Mouse (Mus musculus) limb, embryonic 12.5 days (tissue): ENCODE results near the gene Orc6. TPM values are rescaled to one million over a fixed set of nuclear protein-coding genes. Genes with fewer than 3 reads are reported as not detected.

Experiments used
- ATAC-seq: fragments of 200-750 bp; cut with Nextera tagmentation; 2 replicates; pipeline ENCODE4 v1.8.0; 2017; ENCODE audit warnings: low read depth, moderate TSS enrichment; ENCODE audit not compliant: insufficient number of reproducible peaks, insufficient read depth, low FRiP score, low TSS enrichment
- H3K27ac ChIP-seq: fragments of 300-500 bp; sonication (generic); 2 replicates; pipeline ENCODE4 v1.5.1; 2016; ENCODE audit warnings: mild to moderate bottlenecking, moderate library complexity
- H3K27me3 ChIP-seq: fragments of 300-500 bp; sonication (generic); 2 replicates; pipeline ENCODE4 v1.6.1; 2016; ENCODE audit warnings: mild to moderate bottlenecking, moderate library complexity
- H3K36me3 ChIP-seq: fragments of 300-500 bp; sonication (generic); 2 replicates; pipeline ENCODE4 v1.6.1; 2016; ENCODE audit warnings: mild to moderate bottlenecking, moderate library complexity
- H3K4me1 ChIP-seq: fragments of 300-500 bp; sonication (generic); replicated peaks from 2 replicates; pipeline ENCODE4 v1.6.1; 2016
- H3K4me2 ChIP-seq: fragments of 300-500 bp; sonication (generic); 2 replicates; pipeline ENCODE4 v1.6.1; 2016; ENCODE audit warnings: mild to moderate bottlenecking, moderate library complexity
- H3K4me3 ChIP-seq: fragments of 300-500 bp; sonication (generic); replicated peaks from 2 replicates; pipeline ENCODE4 v1.5.1; 2016; ENCODE audit warnings: mild to moderate bottlenecking
- H3K9ac ChIP-seq: fragments of 300-500 bp; sonication (generic); replicated peaks from 2 replicates; pipeline ENCODE4 v1.6.1; 2016; ENCODE audit warnings: mild to moderate bottlenecking, moderate library complexity
- H3K9me3 ChIP-seq: fragments of 300-500 bp; sonication (generic); 2 replicates; pipeline ENCODE4 v1.6.1; 2016; ENCODE audit warnings: mild to moderate bottlenecking, moderate library complexity
- WGBS: fragments of 180-500 bp; shearing (Covaris S2); methylation state at CpG from one replicate; pipeline ENCODE4 v1.1.7; 2016; 5-methylcytosine and 5-hydroxymethylcytosine counted together
- polyA plus RNA-seq: library from polyadenylated mRNA; unstranded; fragments of >200 nt; fragmentation: Nextera tagmentation; extraction: Ambion mirVana; gene quantifications from 2 replicates; pipeline ENCODE4 v1.2.1, GENCODE M21; 2016

The Orc6 gene
- polyA plus RNA-seq, 1 experiment from 2014 or later = 132 TPM

DNA sequence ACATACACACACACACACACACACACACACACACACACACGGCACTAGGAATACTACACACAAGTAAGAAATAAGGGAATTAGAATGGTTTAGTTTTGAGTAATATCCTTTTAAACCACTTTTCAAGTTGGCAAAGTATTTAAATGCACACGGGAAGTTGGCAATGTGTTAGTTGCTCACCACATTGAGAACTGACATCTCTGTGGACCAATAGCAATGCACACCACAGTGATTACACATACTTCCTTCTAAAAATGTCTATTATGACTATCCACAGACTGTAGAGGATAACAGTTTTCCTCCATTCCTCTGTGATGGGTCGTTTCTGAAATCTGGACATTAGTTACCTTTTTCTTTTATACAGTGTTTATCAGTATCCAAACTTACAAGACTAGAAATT is 23.7 kb downstream of the Orc6 start:
- H3K4me3 ChIP-seq = no peak overlapping the region
- 87% methylated on average over 3 of the region's 3 CpGs for WGBS
- peaks cover 6% of the 10 kb centered on the region; the same call in 1 of the 2 replicates for H3K9me3 ChIP-seq
- H3K36me3 ChIP-seq = no peaks in the 10 kb centered on the region
- H3K9ac ChIP-seq = no peak overlapping the region
- H3K27me3 ChIP-seq = no peaks in the 10 kb centered on the region
- H3K4me2 ChIP-seq = no peak overlapping the region
- H3K27ac ChIP-seq = no peak overlapping the region
- no peak for ATAC-seq
- H3K4me1 ChIP-seq = no peaks in the 10 kb centered on the region

DNA sequence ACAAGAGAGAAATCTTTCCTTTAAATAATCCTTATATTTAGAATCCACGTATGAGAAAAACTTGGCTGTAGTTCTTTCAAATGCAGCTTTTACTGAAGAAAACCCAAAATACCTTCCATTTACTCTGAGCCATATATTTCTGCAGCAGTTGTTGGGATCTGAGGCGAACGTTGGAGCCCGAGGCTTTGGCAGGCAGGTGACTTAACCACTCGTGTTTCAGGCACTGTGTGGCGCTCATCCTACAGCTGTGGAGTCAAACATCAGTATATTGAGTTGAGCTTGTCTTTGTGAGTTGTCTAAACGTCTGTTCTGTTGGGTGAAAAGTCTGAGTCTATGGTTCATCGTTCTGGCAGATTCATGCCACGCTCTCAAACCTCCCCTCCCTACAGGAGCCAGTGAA is 27.6 kb downstream of the Orc6 start:
- no peak overlapping the region for H3K4me2 ChIP-seq
- H3K9me3 ChIP-seq = no peaks in the 10 kb centered on the region
- H3K36me3 ChIP-seq = no peaks in the 10 kb centered on the region
- no peaks in the 10 kb centered on the region for H3K27me3 ChIP-seq
- WGBS = 83% methylated on average over 9 of the region's 9 CpGs
- no peak overlapping the region for H3K4me3 ChIP-seq
- no peak for ATAC-seq
- H3K27ac ChIP-seq = no peak overlapping the region
- H3K4me1 ChIP-seq = no peaks in the 10 kb centered on the region
- H3K9ac ChIP-seq = no peak overlapping the region

DNA sequence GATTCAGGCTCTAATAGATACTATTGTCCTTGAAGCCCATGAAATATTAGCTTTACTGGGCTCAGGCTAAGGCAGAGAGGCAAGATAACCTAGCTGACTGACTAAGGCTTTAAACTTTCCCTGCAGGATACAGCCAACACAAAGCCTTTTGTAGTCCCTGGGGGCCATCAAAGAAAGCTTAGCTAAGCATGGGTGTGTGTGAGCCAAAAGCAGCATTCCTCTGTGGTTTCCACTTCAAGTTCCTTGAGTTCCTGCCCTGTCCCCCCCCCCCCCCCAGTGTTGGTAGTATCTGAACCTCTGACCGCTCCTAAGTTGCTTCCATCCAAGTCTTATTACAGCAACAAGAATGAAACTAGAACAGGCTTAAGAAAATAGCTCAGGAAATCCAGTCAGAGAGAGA is 30.1 kb downstream of the Orc6 start:
- no peaks in the 10 kb centered on the region for H3K9me3 ChIP-seq
- ATAC-seq = no peak
- no peak overlapping the region for H3K27ac ChIP-seq
- no peak overlapping the region for H3K4me2 ChIP-seq
- H3K27me3 ChIP-seq = no peaks in the 10 kb centered on the region
- 86% methylated on average over 1 of the region's 1 CpGs for WGBS
- H3K4me1 ChIP-seq = no peaks in the 10 kb centered on the region
- H3K4me3 ChIP-seq = no peak overlapping the region
- no peaks in the 10 kb centered on the region for H3K36me3 ChIP-seq
- H3K9ac ChIP-seq = no peak overlapping the region

DNA sequence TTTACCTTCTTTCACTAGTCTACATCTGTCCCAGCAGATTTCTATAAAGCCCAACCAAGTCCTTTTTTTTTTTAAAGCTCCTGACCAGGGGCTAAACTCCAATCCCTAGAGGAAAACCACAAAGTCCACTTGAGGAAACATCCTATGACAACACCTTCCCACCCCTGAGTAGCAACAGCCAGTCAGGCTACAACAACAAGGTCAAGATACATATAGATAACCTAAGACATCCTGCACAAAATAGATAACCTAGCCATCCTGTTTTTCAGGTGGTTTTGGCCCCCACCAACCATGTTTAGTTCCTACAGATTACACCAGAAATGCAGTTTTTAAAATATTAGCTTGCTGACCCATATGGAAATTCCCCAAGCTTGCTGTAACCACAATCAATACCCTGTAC is 35.7 kb downstream of the Orc6 start:
- no peaks in the 10 kb centered on the region for H3K27me3 ChIP-seq
- H3K4me3 ChIP-seq = no peak overlapping the region
- ATAC-seq = no peak
- H3K9ac ChIP-seq = no peak overlapping the region
- no peaks in the 10 kb centered on the region for H3K4me1 ChIP-seq
- no peak overlapping the region for H3K4me2 ChIP-seq
- no peaks in the 10 kb centered on the region for H3K36me3 ChIP-seq
- H3K27ac ChIP-seq = no peak overlapping the region
- H3K9me3 ChIP-seq = no peaks in the 10 kb centered on the region

DNA sequence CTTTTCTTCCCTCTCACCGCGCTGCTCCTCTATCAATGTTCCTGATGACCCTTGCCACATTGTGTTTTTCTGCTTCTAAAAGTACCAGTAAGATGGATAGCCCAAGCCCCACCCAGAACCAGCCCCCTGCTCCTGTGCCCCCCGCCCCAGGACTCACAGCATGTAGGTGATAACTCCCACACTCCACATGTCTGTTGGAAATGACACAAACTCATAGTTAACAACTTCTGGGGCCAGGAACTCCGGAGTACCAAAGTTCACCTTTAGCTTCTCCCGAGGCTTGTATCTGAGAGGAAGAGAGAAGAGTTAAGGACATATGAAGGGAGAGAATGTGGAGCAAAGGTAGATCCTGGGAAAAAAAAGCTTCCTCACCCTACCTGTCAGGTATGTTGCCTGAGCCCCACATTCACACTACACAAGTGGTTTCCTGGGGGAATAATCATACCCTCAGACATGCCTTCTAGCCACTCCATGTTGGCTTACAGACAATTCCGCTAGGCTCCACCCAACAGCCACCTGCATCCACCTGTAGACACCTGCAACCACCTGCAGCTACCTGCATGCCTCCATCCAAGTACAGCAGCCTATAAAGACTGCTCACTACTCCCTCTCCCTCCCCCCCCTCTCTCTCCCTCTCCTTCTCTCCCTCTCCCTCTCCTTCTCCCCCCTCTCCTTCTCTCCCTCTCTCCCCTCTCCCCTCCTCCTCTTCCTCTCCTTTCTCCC is 36.9 kb downstream of the Orc6 start:
- Histone ChIP-seq H3K9ac (no peak overlapping the region), H3K4me3 (no peak overlapping the region), H3K9me3 (no peaks in the 10 kb centered on the region), H3K27me3 (no peaks in the 10 kb centered on the region), H3K36me3 (no peaks in the 10 kb centered on the region), H3K4me2 (no peak overlapping the region), H3K27ac (no peak overlapping the region), H3K4me1 (no peaks in the 10 kb centered on the region)
- ATAC-seq = no peak
- WGBS = 66% methylated on average over 6 of the region's 6 CpGs

DNA sequence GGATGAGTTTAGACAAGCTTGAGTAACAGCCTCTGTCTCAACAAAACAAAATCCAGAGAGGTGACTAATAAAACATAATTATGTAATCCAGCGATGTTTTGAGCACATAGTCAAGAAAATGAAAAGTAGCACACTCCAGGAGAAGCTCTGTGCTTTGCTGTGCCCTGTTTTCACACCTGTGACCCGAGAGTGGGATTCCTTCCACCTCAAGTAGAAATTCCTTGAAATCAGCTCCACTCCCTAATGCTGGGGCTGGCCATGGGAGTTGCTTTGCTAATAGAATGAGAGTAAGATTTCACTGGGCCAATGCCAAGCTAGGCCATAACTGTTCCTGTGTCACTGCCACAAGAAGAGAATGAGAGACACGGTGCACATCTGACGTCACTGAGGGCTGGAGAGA is 38.2 kb downstream of the Orc6 start:
- no peak overlapping the region for H3K27ac ChIP-seq
- no peak overlapping the region for H3K4me2 ChIP-seq
- no peak for ATAC-seq
- H3K4me1 ChIP-seq = no peaks in the 10 kb centered on the region
- no peak overlapping the region for H3K9ac ChIP-seq
- H3K4me3 ChIP-seq = no peak overlapping the region
- no peaks in the 10 kb centered on the region for H3K27me3 ChIP-seq
- no peaks in the 10 kb centered on the region for H3K9me3 ChIP-seq
- WGBS = 65% methylated on average over 4 of the region's 4 CpGs
- H3K36me3 ChIP-seq = no peaks in the 10 kb centered on the region

DNA sequence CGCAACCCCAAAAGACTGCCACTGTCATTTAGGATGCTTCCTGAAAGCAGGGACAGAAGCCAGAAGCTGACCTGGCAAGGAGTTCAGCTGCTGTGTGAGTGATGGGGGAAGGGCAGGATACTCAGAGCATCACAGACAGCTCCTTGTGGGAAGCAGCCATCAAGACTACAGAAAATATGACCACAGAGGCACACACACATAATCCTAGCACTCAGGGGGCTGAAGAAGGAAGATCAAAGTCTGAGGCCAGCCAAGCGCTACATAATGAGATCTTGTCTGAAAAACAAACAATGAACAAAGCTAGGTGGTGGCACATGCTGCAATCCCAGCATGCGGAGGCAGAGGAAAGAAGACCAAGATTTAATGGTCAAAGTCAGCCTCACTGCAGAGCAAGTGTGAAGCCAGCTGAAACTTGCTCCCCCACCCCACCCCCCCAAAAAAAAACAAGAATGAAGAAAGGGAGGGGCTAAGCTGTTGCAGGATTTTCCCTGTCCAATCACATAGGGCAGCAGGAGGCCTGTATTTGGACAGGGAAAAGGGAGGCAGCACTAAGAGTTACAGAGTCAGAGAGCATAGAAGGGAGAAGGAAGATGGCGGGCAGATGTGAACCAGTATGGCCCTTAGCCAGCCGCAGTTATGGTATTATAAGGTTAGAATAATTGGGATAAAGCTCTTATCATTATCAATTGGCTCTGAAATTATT is 40.6 kb downstream of the Orc6 start:
- Histone ChIP-seq H3K27ac (no peak overlapping the region), H3K4me2 (no peak overlapping the region), H3K9me3 (no peaks in the 10 kb centered on the region), H3K9ac (no peak overlapping the region), H3K4me1 (no peaks in the 10 kb centered on the region), H3K27me3 (no peaks in the 10 kb centered on the region), H3K36me3 (no peaks in the 10 kb centered on the region), H3K4me3 (no peak overlapping the region)
- 72% methylated on average over 5 of the region's 5 CpGs for WGBS
- ATAC-seq = no peak

DNA sequence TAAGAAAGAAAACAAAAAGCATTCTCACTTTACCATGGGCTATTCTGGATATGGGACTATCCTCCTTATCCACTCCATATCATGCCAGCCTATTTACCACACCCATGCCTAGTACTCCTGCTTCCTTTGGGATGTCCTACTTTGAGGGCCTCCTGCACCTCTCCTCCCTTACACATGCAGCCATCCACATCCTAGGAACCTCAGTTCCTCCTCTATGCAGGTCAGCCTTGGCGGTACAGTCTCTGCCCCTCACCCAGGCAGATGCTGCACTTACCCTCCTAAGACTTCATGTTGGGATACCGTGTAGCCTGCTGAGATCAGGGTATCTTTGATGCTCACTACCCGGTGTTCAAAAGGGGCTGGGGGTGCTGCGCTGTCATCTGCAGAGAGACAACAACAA is 53.9 kb downstream of the Orc6 start:
- no peaks in the 10 kb centered on the region for H3K36me3 ChIP-seq
- H3K4me2 ChIP-seq = no peak overlapping the region
- no peak overlapping the region for H3K9ac ChIP-seq
- ATAC-seq = no peak
- H3K27me3 ChIP-seq = no peaks in the 10 kb centered on the region
- H3K4me3 ChIP-seq = no peak overlapping the region
- 77% methylated on average over 4 of the region's 4 CpGs for WGBS
- no peak overlapping the region for H3K27ac ChIP-seq
- H3K9me3 ChIP-seq = no peaks in the 10 kb centered on the region
- H3K4me1 ChIP-seq = no peaks in the 10 kb centered on the region

Other genes with a start within 250 kb of the Orc6 start
- 27.4 and 29.9 TPM in 2 replicates for gene Fbxw9, start 239.6 kb upstream of the Orc6 start, polyA plus RNA-seq
- gene Gm5741, start 231.7 kb upstream of the Orc6 start, polyA plus RNA-seq = 1.1 TPM in 1 of 2 replicates, not detected in the other
- 71.5 and 72.3 TPM in 2 replicates for gene Dhps, start 227.9 kb upstream of the Orc6 start, polyA plus RNA-seq
- 121 and 123 TPM in 2 replicates for gene Wdr83os, start 218.9 kb upstream of the Orc6 start, polyA plus RNA-seq
- 49.9 and 52.2 TPM in 2 replicates for gene Wdr83, start 218.3 kb upstream of the Orc6 start, polyA plus RNA-seq
- gene Man2b1, start 216.4 kb upstream of the Orc6 start, polyA plus RNA-seq = 24.2 and 28.4 TPM in 2 replicates
- 2.9 and 3.0 TPM in 2 replicates for gene Zfp791, start 176.5 kb upstream of the Orc6 start, polyA plus RNA-seq
- not detected in 2 replicates for gene Cks1brt, start 147.7 kb upstream of the Orc6 start, polyA plus RNA-seq
- not detected in 2 replicates for gene Olfr371, start 73.6 kb upstream of the Orc6 start, polyA plus RNA-seq
- 138 and 140 TPM in 2 replicates for gene Vps35, start 170 bp downstream of the Orc6 start, polyA plus RNA-seq
- 2.2 and 2.4 TPM in 2 replicates for gene Mylk3, start 86.7 kb downstream of the Orc6 start, polyA plus RNA-seq
- gene 4921524J17Rik, start 133.2 kb downstream of the Orc6 start, polyA plus RNA-seq = 53.5 TPM in 2 replicates
- 61.6 and 64.8 TPM in 2 replicates for gene Gpt2, start 192.9 kb downstream of the Orc6 start, polyA plus RNA-seq